Mouse (Mus musculus) spleen, embryonic (tissue): ENCODE results near the gene Cfap61.

Experiments
- CTCF ChIA-PET: fragments of 350-600 bp; sonication (Branson Sonifier 250); formaldehyde crosslinking; loops from one replicate; lab custom pipeline; 2022; lab: Charles Lee

Gene Cfap61

DNA sequence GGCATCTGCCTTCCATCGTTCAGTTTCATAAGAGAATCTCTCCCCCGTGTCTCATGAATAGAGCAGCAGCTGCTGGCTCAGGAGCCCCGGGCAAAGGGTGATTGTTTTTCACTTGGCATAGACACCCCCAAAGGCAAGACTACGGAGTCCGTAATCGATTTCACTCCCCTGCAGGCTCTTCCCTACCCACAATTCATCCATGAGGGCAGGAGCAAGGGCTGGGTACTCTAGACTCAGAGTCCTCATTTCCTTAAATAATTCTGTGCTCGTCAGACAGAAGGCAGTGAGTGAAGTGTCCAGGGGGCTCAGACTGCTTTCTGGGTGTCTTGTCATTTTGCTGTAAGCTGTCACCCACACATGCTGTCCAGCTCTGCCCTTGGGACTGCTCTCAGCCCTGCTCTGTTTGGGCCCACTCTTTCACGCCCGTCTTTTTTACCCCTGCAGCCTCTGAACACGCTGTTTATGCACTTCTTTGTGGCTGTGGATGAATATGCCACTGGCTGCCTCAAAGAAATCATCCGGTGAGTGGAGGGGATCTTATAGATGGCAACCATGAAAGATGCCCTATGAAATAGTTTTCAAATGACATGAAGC lies 15.0 kb downstream of the Cfap61 start:
- CTCF ChIA-PET, result no interaction called here

DNA sequence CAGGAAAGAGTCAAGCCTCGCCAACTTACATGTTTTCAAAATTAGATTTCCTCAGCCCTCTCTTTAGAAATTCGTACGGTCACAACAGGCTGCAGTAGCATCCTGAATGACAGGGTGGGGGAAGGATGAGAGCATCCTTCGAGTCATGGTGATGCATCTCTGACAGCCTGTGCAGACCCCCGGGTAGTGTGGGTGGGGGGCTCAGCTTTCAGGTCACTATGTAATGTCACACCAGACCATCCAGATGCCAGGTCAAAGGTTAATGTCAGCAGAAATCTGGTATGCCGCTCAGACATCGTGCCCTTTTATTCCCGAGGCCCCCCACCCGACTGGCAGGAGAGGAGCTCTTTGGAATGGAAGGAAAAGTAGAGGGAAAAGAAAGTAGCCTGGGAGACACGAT lies 15.7 kb downstream of the Cfap61 start:
- CTCF ChIA-PET, result no interaction called here

DNA sequence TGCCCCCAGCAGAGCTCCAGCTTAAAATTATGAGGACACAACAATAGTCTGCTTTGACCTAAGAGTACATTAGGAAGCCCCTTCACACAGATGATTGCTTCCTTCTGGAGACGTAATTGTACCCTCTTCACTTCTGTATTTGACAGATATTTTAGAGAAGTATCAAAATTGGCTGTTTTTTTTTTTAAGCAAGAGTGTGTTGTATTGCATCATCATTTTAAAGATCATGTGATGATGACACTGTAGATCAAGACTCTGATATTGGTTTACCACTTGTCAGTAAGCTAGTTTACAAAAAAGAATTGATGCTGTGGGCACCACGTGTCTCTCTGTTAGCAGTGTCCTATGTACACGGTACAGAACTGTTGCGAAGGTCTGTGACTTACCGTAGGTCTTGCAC lies 18.1 kb downstream of the Cfap61 start:
- CTCF ChIA-PET, result interaction anchor here (0.6 kb wide), 1 partner anchor 365 kb away, joined by 4 read pairs; no protein-coding TSS in a partner anchor

DNA sequence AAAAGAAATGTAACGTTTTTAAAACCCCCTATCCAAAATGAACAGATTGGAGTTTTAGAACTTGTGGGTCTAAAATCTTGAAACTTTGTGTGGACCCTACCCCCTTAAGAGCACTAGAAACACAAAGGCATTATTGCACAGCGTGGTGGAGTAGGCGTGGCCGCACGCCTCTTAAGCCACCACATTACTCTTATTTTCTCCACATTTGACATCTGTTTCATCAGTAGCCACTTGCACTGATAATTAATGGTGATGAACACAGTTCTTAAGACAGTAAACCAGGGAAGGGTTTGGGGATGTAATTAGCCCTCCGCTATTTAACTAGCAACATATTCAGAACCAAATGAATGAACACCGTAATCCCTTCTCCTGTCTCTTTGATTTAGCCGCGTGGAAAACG lies 21.3 kb downstream of the Cfap61 start:
- CTCF ChIA-PET, result no interaction called here

DNA sequence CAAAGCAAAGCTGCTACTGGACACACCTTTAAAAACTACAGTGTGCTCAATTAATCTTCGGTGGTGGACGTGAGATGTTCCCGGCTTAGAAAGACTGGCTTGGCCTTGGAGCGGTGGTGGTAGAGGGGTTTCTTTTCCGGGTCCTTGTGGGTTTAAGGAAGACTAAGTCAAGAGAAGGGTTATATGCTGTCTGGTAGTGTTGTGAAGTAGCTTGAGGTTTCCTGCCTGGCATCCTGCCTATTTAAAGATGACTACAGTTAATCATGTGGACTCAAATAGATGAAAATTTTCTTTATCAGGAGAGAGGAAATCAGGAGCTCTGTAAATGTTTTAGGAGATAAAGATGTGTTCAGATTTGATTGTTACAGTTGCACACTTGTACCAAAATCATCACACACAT lies 21.7 kb downstream of the Cfap61 start:
- CTCF ChIA-PET, result no interaction called here

DNA sequence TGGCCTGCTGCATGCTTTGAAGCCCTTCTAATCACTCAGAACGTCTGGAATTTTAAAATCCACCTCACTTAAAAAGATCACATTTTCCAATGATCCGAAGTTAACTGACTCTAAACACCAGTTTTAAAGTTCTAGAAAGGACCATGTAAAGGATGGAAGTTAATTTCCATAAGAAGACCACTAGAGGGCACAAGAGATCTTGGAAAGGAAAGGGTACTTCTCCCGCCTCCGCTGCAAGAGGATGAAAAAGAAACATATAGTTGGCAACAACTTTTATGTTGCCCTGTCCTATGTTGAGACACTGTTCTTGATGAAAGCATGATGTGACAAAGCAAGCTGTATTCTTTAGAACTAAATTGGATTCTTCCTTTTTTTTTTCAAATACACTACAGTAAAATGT lies 22.9 kb downstream of the Cfap61 start:
- CTCF ChIA-PET, result interaction anchor here (0.6 to 0.7 kb wide), 2 partner anchors 32 to 473 kb away, joined by 3 to 8 read pairs; no protein-coding TSS in a partner anchor

DNA sequence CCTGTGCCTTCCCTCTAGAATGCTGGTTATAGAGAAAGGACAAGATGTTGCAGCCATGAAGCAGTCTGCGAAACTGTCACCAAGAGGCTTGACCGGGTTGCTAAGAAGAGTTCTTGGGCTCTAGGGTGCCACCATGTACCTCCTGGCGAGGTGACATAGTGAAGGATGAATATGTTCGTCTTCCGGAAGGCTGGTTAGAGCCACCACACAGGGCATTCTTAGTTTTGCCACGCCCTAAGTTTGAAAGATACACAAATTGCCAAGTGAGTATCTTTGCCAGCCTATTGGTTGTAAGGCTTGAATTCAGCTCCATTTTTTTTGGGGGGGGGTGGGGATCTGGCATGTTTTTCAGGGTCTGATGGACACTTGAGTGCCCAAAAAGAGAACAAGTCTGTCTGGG lies 23.5 kb downstream of the Cfap61 start:
- CTCF ChIA-PET, result interaction anchor here (0.6 to 0.7 kb wide), 3 partner anchors 32 to 472 kb away, joined by 3 to 8 read pairs (median 4); no protein-coding TSS in a partner anchor

DNA sequence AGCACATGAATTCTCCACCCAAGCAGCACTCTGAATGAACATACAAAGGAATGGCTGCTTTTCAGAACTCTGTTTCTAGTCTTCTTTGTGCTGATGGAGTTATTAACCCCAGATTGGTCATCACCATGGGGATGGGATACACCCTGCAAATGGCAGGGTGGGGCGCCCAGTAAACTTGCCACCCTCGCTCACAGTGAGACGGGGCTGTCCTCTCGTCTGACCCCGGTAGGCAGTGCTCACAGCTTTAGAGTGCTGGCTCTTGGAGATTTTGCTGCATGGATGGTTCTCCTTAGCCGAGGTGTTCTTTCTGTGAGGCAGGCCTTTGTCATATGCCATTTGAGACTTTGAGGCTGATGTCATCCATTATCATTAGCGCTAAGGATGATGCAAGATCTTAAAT lies 24.0 kb downstream of the Cfap61 start:
- CTCF ChIA-PET, result no interaction called here

DNA sequence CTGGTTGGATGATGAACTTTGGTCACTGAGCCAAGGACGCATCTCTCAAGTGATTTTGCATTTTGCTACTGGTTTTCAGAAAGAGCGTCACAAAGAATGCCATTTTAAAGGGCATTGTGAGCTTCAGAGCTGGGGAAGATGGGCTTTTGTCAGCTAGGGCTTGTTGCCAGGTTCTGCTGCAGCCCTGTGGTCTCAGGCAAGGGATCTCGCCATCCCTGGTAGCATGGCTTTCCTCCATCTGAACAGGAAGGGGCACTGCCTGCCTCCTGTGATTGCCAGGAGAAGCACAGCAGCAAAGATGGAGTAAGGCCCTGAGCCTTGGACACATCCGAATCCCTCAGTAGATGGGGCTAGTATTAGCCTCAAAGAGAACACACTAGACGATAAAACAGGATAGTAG lies 27.3 kb downstream of the Cfap61 start:
- CTCF ChIA-PET, result no interaction called here

DNA sequence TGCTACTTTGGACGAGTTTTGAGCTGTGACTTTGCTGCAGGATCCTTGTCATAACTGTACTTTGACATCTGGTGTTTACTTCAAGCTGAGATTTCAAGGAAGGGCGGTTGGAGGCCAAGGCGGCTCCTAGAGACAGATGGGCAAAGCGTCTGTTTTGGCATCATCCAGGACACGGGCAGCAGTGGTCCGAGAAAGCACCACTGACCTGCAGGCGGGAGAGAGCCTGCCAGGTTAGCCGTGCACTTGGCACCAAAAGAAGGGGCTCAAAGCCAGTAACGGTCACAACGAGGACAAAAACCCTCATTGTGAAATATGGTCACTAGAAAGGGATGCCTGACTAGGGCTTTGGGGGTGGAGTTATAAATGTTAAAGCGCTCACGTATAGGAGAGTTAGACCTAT lies 36.2 kb downstream of the Cfap61 start:
- CTCF ChIA-PET, result no interaction called here

DNA sequence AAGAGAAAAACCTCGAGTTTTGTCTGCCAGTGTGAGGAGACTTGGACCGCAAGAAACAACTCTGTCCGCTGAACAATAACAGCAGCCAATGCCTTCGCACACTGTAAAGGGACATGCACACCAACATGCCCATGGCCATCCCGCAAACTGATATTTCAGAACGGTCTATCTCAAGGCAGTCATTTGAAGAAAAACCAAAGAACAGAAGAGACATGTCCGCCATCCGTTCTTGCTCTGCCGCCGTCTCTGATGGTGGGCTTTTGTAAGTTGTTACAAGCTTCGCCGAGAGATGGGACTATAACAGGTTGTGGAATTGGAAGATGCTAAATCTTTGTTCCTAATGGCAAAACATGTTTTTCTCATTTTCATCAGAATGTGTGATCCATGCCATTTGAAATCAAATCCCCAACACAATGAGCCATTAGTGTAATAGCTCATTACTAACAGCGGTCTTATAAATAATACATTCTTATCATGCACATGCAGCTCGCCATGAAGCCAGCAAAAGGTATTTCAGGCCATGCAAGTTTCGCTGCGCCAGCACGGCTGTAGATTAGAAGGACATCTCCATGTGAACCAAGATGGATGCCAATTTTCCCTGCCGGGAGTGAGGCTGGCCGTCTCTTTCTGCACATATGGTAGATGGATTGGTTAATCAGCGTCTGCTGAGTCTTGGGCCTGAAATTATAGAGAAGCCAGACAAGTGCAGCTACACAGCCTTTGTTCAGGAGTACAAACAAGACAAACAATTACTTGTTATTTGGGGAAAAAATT lies 36.8 kb downstream of the Cfap61 start:
- CTCF ChIA-PET, result no interaction called here

DNA sequence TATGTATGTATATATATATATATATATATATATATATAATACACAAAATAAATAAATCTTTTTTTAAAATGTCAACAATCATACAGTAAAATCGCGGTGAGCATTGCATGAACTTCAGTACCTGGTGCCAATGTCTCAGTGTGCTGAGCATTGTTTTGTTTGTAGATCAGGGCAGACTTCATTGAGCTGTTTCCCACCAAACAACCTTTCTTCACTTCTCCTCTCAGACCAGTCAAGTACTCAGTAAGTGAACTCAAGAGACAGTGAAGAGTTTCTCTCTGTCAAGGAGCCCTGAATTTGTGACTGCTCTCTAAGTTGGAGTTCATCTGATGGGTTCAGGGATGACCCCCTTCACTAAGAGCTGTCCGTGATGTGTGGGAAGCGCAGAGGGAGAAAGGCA lies 38.0 kb downstream of the Cfap61 start:
- CTCF ChIA-PET, result no interaction called here

DNA sequence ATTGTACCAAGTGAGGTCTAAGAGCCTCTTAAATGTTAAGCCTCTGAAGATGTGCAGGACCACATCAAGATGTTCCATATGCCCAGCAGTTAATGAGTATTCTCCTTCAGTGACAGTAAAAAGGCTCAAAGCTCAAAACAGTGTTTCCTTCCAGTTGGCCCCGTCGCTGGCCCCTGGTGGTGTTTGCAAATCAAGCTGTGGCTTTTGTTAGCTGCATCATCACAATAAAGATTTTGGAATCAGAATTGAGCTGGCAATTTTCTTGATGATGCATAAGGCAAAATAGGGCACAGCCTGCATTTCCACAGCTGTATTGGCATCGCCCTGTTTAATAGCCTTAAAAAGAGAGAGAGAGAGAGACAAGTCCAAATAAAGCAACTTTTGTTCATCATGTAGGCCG lies 45.0 kb downstream of the Cfap61 start:
- CTCF ChIA-PET, result no interaction called here

DNA sequence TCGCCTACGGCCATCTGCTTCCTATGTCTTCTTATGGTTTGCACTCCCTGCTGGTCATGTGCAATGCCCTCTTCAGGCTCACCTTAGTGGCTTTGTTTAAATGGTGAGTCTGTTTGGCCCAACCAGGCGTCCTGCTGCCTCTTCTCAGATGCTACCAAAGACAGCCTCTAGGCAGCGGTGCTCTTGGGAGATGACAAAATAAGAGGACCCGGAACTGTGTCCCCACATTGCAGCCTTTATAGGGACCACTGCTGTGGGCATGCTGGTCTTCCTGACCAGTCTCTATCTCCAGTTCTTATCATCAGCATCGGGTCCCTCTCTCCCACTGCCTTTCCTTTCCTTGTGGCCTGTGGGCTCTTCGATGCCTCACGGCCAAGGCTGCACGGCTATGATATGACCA lies 46.3 kb downstream of the Cfap61 start:
- CTCF ChIA-PET, result no interaction called here

DNA sequence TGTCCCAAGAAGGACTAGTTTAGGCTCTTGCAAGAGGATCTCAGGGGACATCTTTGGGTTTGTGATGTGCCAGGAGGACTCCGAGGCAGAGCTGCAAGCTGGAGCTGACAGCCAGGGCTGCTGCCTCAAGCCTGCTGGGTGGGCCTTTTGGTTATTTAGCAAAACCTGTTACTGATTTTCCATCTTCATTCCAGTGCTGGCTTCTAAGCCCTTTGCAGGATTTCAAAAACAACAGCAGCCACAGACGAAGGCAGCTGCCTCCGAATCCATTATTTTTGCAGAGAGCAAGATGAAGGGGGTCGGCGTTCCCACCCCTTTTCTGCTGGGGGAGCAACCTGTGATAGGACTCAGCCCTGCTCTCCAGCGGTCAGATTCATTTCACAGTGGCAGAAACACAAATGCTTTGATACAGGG lies 47.1 kb downstream of the Cfap61 start:
- CTCF ChIA-PET, result no interaction called here

DNA sequence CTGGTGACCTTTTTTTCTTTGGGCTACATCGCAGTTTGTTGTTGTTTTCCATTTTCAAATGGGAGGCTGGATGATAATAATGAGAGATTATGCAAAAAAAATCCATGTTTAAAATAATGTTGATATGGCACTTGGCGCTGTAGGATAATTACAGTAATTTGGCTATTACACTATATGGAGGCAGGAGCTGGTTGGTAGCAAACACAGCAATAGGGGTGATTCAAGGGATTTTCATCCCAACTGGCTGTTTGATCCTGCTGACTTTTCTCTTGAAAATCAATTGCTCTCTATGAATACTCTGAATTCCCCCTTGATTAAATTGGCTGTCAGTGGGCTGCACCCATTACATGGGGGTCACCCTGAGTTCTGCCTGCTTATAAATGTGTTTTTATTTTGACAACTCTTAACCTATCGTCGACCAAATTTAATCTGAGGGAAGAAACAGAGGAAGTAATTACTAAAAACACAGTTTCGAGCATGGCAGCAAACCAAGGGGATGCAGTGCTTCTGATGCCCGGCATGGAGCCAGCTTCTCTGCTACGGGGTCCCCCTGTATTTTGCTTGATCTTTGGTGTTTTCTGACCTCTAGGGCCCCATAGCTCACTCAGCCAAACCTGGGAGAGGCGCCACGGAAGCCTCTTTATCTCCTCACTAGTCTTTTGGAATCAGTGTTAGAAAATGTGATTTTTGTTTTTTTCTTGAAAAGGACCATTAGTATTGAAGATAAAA lies 47.9 kb downstream of the Cfap61 start:
- CTCF ChIA-PET, result no interaction called here

DNA sequence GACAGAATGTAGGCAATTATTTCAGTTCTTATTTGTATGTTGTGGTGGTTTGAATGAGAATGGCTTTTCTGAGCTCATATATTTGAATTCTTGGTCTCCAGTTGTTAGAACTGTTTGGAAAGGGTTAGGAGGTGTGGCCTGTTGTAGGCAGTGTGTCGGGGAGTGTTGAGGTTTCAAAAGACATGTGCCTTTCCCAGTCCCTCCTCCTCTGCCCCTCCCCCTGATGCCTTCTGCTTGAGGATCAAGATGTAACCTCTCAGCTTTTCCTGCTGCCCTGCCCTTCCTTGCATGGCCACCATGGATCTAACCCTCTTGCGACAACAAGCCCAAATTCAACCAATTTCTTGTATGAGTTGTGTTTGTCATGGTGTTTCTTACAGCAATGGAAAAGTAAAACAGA lies 53.2 kb downstream of the Cfap61 start:
- CTCF ChIA-PET, result no interaction called here

DNA sequence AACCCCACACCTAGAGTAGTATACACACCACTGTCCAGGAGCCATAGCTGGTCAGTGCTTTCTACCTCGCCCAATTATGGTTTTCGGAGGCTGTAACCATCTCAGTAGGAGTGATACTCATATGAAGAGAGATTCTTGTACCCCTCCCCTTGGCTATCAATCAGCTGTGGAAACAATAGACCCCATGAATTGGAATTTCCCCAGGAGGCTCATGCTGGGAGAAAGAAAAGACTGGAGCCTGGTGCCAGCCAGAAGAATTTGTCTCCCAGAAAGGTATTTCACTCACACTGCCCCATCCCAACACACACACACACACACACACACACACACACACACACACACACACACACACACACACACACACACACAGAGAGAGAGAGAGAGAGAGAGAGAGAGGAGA lies 55.9 kb downstream of the Cfap61 start:
- CTCF ChIA-PET, result no interaction called here

DNA sequence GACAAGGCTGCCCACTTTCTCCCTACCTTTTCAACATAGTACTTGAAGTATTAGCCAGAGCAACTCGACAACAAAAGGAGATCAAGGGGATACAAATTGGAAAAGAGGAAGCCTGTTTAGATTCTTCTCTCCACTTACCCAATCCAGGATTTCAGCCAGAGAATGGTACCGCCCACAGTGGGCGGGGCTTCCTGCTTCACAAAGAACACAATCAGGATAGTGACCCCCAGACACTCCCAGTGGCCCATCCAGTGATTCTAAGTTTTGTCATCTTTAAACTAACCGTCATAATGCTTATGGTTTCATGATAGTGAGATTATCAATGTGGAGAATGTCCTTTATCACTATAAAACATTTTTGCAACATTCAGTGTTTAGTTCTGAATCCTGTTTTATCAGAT lies 61.9 kb downstream of the Cfap61 start:
- CTCF ChIA-PET, result no interaction called here

DNA sequence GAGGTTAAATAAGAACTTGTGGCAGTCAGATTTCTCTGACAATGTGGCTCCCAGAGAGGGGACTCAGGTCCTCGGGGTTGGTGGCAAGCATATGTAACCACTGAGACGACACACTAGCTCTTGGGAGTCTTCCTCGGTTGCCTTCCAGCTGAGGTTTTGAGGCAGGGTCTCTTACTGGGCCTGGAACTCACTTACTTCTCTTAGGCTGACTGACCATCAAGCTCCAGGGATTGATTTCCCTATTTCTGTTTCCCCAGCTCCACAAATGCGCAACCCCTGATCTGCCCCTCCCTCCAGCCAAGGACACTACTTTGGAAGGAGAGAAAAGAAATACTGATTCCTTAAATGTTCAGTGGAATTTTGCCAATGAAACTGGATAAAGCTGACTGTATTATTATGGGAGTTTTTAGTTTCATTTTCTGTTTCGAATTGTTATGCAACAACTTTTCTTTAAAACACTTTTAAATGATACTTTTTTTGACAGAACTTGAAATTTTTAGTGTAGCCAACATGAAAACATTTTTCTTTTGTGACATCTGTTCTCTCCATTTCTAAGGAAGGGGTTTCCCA lies 63.5 kb downstream of the Cfap61 start:
- CTCF ChIA-PET, result no interaction called here

DNA sequence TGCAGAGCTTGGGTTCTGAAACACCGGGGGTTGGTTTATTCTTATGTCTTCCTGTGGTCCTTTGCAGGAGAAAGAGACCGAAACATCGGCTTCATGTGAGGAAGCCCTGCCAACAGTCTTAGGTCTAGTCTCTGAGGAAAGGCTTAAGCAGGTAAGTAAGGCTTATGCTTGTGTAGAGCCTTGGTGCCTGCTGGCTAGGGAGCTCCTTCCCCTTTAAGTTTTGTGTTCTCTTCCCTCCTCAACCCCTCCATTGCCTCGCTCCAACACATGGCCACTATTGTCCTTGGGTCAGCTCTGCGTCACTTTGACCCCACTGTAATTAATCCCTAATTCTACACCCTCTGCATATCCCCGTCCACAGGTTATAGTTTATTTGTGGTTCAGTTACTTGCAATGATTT lies 74.2 kb downstream of the Cfap61 start:
- CTCF ChIA-PET, result no interaction called here

DNA sequence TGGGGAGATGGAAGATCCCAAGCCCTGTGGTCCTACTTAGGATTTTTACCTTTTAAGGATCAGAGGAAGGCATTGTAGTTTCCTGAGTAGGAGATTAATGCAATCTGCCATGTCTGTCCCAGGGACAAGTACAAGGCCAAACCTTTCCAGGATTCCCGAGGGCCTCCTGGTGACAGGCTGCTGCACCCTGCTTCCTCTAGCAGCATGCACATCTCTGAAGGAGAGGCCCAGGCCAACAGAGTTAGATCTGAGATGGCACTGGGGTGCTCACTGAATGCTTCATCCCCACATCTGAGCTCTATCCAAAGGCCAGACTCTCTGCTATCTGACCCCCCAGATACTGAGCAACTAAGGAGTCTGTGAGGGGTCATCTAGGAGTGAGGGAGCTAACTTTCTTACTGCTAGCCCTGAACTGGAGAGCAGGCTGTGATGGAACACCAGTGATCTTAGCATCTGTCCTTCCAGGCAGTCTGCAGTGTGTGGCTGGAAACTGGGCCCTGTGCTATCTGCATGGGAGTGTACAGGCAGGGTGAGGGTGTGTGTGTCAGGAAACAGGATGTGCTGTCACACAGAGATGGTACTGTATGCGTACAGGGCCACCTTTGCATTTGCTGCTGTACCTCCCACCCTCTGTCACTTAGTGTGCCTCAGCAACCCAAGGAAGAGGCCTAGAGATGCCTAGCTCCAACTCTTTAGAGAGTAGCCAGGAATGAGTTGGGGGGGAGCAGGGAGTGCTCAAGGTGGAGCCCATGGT lies 75.2 kb downstream of the Cfap61 start:
- CTCF ChIA-PET, result no interaction called here
